26 mouse cellular contexts compared by ENCODE assay signal in genomic region chr11:112370941-112371340, GRCm38 (mm10).
"Had no signal": no experiment of that assay in that cellular context is flagged by ENCODE, and none has a peak within 500 bp of the region (broad histone marks: within the 10 kb centered on the region; RNA-seq: fewer than 3 reads in every experiment).

No protein-coding gene starts in this region.

- H3K9me3 ChIP-seq: heart, embryonic 12.5 days; hindbrain, embryonic 10.5 days; hindbrain, embryonic 12.5 days; intestine, embryonic 15.5 days; limb, embryonic 12.5 days; liver, embryonic 13.5 days; liver, embryonic 15.5 days had no signal

- H3K27ac ChIP-seq: heart, adult 2 months; hindbrain, embryonic 10.5 days; hindbrain, embryonic 12.5 days; hindbrain, embryonic 14.5 days; intestine, embryonic 15.5 days; limb, embryonic 12.5 days; liver, embryonic 13.5 days; liver, embryonic 15.5 days had no signal

- DNase-seq: gastrocnemius, postnatal 14 days; gastrocnemius, postnatal 36 days; heart, adult 11 months; heart, adult 2 months; heart, postnatal 10 days; heart, postnatal 4 days; kidney, adult 18-20 months; kidney, adult 8-10 months; kidney, postnatal 10 days; kidney, postnatal 25 days; layer of hippocampus, adult 9-11 months; layer of hippocampus, postnatal 36 days; left cerebral cortex, postnatal 4 days; liver; liver, embryonic 13.5 days had no signal

- H3K27me3 ChIP-seq: heart, embryonic 12.5 days; hindbrain, embryonic 12.5 days; intestine, embryonic 15.5 days; limb, embryonic 12.5 days; liver, embryonic 13.5 days; liver, embryonic 15.5 days had no signal

- H3K4me1 ChIP-seq: heart, embryonic 12.5 days; intestine, embryonic 15.5 days; liver, embryonic 13.5 days; liver, embryonic 15.5 days had no signal

- H3K36me3 ChIP-seq: heart, embryonic 12.5 days; hindbrain, embryonic 10.5 days; hindbrain, embryonic 12.5 days; intestine, embryonic 15.5 days; limb, embryonic 12.5 days; liver, embryonic 13.5 days; liver, embryonic 15.5 days had no signal

- H3K9ac ChIP-seq: heart, embryonic 12.5 days; hindbrain, embryonic 12.5 days; hindbrain, embryonic 14.5 days; intestine, embryonic 15.5 days; limb, embryonic 12.5 days; liver, embryonic 13.5 days; liver, embryonic 15.5 days had no signal

- ATAC-seq: hindbrain, embryonic 16.5 days; inflammation-experienced regulatory T-cells, adult 6 months; intestine, embryonic 15.5 days; intestine, postnatal 0 days had no signal

- H3K4me2 ChIP-seq: heart, embryonic 12.5 days; hindbrain, embryonic 12.5 days; hindbrain, embryonic 14.5 days; intestine, embryonic 15.5 days; limb, embryonic 12.5 days; liver, embryonic 11.5 days; liver, embryonic 13.5 days; liver, embryonic 15.5 days had no signal

- H3K4me3 ChIP-seq: heart, adult 2 months; heart, embryonic 12.5 days; hindbrain, embryonic 10.5 days; hindbrain, embryonic 12.5 days; intestine, embryonic 15.5 days; limb, embryonic 12.5 days; liver, embryonic 13.5 days; liver, embryonic 15.5 days had no signal
